Mouse (Mus musculus) thymus, postnatal 10 days (tissue): ENCODE measurements around the gene Lin37.
A peak's percentile ranks its signal among the peaks of the same experiment; 100 is the strongest.

Experiments used
- DNase-seq, 2 experiments: peaks; one replicate each; pipeline ENCODE4 v3.0.0; 2021; ENCODE audit warnings: low spot score in 2 of 2

Lin37 gene

DNA sequence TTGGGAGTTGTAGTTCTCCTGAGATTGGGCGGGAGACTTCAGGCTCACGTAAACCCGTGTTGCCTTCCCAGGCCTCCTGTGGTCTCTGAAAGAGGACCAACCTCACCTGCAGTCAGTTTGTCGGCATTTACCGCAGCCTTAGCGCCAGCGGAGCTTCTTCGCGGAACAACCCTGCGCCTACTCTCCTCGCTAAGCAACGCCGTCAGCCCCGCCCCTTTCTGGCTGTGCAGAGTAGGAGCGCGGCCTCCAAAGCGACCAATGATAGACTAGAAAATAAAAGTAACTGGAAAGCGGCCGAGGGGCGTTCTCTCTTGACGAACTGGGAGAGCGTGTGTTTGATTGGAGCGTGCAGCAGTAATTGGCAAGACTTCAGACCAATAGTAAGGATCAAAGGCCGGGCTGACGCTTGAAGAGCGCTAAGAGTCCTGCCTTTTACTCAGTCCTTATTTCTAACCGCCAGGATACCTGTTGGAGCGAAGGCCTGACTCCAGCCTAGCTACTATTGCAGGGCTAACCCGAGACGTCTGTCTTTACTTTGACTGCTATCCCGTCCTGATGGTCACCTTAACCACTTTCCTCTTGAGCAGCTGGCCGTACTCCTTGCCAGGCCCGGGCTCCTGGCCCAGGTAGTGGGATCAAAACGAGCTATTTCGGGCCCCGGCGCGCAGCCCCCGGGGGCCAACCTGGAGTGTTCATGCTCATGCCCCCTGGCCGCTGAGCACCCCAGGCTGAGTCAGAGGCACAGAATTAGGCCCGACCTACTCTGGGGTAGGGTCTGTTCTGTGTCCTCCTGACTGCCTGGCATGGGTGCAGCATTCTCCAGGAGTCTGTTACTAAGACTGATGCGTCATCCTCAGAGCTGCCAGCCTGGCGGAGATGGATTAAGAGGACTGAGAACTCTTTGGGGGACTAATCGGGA is 7.3 kb downstream of the Lin37 start, which contains the start of the genes Hspb6 and Proser3:
TSS of gene Hspb6 (plus strand) at position 77 of the 919 bp plus-strand sequence.
TSS of gene Proser3 (minus strand) at position 198 of the 919 bp plus-strand sequence.
- DNase-seq = peak; percentile 95

DNA sequence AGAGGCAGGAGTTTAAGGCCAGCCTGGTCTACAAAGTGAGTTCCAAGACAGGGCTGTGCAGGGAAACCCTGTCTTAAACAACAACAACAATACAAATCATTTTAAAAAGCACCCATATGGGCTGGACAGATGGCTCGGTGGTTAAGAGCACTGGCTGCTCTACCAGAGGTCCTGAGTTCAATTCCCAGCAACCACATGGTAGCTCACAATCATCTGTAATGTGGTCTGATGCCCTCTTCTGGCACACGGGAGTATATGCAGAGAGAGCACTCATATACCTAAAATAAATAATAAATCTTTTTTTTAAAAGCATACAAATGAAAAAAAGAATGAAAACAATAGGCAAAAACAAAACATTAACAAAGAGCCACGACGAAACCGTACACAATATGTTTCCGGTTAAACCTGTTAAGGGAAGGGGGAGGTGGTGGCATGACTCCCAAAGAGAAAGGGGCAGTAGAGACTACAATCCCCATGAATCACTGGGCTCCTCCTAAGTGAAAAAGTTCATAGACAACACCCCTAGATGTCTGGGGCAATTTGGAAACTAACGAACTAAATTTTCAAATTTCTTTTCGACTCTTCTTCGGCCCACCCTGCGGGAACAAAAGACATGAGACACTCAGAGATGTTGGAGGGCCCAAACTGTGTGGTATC is 8.1 kb downstream of the Lin37 start:
- peak in 1 of 2 experiments; percentile 55 for DNase-seq

DNA sequence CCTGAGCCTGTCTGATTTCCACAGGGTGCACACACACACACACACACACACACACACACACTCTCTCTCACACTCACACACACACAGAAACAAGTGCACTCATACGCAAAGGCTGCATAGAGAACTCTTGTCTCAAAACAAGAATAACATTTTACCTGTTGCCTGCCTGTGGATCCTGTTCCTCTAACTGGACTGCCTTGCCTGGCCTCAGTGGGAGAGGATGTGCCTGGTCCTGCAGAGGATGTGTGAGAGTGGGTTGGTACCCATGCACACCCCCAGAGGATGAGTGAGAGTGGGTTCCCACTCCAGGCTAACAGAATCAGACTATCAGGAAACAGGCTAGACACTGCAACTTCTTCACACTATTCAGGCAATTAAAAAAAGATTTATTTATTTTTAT is 9.0 kb downstream of the Lin37 start:
- DNase-seq = no peak

DNA sequence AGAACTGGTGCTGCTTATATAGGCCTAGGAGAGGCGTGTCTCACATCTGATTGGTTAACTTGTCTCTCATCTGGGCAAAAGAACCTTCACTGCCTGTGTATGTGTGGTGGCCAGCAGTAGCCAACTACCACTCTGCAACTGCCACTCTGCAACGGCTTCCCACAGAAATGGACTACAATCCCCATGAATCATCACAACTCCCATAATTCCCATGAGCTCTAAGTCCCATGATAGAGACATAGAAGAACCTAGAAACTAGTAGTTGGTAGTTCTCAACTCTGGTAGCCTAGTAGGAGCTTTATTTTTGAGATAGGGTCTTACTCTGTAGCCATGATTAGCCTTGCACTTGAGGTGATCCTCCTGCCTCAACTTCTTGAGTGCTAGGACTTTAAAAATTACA is 9.8 kb downstream of the Lin37 start:
- no peak for DNase-seq

DNA sequence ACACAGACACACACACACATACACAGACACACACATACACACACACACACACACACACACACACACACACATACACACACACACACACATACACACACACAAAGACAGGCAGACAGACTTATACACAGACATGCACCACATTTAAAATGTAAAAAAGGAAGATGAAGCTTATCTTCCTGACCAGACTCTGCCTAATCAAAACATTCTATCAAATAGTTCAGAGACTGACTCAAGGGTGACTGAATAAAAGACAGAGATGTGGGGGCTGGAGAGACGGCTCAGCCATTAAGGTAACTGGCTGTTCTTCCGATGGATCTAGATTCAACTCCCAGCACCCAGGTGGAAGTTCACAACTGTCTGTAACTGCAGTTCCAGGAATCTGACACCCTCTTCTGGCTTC is 15.3 kb downstream of the Lin37 start:
- DNase-seq = no peak

DNA sequence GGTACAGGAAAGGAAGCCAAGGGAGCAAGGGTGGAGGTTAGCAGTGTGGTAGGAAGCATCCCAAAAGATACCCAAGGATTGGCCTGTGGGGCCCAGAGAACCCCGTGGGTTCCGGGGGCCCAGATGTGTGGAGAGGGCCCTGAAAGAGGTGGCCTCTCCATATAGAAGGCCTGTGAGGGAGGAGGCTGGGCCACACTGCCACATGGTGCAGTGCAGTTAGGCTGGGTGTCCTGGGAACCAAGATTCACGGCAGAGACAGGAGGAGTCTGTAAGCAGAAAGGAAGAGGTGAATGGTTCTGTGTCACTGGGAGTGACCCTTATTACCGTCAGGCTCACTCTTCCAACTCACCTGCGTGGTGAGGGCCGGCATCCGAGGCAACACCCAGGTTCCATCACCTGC is 19.1 kb downstream of the Lin37 start:
- DNase-seq = no peak

DNA sequence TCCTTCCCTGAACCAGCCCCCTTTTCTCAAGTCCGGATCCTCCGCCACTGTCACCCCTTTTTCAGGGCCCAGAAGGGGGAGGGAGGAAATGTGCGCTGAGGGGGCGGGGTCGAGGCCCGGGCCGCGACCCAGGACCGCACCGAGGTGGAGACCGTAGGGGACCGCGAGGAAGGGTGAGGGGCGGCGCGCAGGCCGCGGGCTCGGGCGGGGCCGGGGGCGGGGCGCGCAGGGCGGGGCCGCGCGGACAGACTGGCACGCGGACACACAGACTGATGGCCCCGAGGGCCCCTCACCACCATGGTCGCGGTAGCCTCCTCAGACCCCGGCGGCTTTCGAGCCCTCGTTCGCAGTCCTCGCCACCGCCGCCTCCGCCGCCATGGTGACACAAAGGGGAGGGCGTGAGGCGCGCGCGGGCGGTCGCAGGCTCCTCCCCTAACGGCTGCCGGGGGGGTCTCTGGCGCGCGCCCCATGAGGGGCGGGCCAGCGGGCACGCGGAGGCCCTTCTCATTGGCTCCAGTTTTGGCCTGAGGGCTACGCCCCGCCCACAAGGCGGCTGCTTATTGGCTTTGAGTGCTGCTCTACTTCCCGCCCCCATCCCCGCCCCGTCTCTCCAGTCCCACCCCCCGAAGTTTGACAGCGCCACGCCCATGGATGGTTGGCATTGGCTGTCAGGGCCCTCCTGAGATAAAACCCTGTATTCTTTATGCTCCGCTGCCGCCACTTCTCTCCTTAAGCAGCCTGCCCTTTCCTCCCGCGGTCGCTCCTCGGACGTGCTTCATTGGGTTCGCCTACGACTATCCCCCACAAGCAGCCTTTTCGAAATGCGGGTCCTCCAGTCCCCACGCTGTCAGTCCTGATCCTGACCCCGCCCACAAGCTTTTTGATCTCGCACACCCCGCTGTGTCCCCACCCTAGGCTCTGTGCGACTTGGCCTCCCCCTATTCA is 24.7 kb downstream of the Lin37 start, which contains the start of gene Arhgap33:
TSS of gene Arhgap33 (minus strand) at position 428 of the 945 bp plus-strand sequence.
- DNase-seq = peak; percentile 97

DNA sequence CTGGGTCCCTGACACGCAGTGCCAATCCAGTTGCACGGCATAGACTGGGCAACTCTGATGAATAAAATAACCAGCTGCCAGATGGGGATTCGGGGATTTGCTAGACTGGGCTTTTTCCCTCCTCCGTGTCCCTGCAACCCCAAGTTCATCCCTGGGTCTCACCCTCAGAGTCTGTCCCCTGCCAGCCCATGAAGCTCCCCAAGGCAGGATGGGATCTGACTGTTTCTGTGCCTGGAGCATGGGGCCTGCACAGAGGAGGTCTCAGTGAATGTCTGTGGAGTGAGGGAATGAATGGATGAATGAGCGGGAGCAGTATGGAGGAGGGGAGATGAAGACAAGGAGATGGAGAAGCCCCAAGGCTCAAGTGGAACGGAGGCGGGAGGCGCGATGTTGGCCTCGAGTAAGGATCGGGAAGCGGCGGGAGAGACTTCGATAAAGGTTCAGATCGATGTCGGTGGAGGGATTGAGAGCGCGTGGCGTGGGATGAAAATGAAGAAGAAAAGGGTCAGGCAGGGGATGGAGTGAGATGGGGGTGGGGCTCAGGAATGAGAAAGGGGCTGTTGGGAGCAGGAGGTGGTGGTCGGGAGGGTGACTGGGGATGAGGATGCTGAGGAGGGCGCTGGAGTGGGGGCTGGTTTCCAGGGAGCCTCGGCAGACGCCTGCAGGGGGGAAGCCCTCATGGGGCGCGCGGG is 25.6 kb downstream of the Lin37 start:
- no peak for DNase-seq

DNA sequence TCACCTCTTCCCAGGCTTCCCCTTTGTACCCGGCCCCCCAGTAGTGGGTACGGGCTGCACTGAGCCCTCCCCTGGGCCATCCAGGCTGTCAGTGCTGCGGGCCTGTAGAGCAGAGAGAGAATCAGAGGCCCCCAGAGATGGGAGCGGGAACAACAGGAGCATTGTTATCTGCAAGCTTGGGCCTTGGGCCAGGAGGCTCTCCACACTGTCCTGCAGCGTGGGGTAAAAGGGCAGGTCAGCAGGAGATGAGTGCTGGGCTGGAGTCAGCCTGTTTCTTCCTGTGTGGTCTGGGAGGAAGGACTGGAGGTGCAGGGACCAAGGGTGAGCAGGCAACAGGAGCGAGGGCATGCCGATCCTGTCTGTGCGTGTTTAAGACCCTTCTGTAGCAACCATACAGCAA is 26.7 kb downstream of the Lin37 start:
- DNase-seq = no peak

DNA sequence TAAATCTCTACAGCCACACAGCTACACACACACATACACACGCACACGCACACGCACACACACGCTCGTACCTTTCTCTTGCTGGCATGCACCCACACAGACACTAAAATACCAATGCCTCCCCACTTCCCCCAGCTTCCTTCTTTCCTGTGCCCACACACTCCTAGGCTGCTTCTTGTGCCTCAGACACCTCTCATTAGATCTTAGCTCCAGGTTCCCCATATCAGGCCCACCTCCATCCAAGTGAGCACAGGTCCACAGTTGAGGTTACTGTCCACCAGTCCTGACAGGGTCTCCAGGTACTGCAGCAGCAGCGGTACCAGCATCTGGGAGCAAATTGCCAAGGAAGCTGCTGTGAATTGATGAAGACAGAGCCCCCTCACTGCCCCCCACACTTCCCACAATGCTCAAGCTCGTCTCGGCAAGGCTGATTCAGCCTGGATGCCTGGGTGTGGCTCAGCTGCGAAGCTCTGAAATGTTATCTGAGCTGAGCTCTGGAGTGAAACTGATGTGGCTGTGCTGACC is 28.3 kb downstream of the Lin37 start:
- no peak for DNase-seq

DNA sequence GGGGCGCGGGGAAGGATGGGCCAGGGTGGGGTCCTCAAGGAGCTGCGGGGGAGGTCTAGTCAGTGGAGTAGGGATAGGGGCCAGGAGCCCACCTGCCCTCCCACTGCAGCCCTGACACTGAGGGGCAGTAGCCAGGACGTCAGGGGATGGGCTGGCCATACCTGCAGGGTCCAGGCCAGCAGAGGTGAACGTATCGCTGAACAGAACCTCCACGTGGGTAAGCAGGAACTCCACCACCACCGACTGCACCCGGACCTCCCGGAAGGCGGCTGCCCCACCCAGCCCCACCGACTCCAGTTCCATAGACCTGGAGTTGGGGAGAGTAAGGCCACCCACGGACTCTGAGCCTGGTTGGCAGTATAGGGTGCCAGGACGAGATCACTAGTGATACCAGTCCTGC is 32.7 kb downstream of the Lin37 start:
- DNase-seq = no peak

DNA sequence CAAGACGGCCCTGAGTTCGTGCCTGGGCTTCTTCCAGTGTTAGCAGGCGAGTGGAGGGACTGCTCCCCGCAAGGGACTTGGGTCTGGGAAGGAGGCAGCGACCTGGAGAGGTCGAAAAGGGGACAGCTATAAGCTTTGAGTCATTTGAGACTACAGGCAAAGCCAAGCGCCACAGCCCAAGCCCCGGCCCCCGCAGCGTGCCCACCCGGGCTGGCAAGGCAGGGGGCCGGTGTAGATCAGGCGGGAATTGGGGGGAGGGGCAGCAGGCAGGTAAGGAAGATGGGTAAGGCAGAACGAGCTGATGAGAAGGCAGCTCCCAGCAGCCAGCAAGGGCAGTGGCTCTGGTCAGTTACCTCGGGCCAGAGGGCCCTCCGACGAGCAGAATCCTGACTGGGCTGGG is 33.2 kb downstream of the Lin37 start:
- no peak for DNase-seq

DNA sequence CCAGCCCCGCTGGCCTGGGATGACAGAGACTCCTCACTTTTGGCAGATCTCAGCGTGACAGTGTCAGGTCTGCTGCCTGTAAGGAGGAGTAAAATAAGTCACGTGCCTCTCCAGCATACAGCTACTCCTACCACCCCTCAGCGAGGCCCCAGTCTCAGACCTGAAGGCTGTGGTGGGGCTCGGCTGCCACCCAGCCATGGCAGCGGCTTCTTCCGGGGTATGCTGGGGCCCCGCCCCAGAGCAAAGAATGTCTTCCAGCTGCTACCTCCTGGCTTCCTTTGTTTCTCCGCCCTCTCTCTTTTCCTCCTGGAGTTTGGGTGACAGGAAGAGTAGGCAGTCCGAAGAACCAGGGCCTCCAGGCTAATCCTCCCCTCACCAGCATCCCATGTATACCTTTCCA is 33.7 kb downstream of the Lin37 start:
- DNase-seq = no peak

DNA sequence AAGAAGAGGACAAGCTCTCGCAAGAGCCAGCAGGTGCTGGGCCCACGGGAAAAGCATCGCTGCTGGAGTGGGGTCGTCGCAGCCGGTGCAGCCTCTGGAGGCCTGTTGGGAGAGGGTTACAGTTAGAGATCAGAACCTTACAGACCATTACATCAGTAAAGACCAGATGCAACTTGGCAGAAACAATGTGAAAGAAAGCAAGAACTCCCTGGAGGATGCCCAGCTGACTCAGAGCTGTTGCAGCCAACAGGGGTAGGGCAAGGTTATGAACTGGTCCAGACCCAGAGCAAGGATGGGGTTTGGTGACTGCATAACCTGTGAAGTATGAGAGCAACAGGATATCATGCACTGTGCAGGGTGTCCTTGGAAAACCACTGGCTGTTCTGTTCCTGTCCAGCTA is 35.2 kb downstream of the Lin37 start:
- DNase-seq = no peak

DNA sequence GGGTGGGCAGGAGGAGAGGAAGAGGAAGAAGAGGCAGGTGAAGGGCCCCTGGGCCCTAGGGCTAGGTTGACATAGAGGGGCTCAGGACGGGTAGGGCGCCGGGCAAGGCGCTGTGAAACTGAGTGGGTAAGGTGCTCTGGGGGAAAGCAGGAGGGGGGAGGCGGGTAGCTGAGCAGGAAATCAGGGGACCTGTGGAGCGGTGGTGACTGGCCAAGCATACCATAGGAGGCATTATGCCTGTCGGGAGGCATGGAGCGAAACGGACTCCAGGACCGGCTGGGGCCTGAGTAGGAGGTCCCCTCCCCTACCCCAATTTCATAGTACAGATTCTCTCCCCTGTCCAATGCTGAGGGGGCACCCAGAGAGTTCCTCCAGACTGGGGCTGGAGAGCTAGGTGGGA is 36.8 kb downstream of the Lin37 start:
- DNase-seq = no peak

DNA sequence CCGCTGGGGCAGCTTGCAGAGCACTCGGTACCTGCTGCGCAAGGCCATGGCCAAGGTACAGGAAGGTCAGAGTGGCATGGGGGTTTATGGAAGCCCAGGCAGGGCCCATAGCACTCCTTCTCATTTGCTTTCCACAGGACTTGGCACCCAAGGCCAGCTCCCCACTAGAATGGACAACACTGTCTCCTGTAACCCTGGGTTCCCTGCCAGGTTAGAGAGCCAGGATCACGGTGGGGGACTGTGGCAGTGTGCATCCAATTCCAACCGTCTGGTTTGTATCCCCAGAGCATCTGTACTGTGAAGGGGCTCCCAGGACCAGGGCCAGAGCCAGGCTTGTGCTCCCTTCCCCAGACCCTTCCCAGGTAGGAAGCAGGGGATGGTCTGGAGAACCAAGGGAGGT is 38.8 kb downstream of the Lin37 start:
- no peak for DNase-seq

DNA sequence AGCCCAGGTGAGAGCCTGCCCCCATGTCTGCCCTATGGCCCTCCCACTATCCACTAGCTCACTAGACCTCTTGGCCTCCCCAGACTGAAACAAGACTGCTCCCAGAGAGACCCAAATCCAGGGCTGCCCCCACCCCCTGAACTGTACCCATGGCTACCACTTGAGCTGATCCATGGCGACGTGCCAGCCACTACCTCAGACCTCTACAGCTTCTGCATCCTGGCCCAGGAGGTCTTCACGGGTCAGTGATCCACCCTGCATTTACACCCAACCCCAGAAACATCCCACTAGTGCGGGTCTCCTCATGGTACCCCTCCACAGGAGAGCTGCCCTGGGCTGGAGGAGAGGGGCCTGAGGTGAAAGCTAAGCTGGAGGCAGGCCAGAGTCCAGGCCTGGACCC is 39.2 kb downstream of the Lin37 start:
- no peak for DNase-seq

DNA sequence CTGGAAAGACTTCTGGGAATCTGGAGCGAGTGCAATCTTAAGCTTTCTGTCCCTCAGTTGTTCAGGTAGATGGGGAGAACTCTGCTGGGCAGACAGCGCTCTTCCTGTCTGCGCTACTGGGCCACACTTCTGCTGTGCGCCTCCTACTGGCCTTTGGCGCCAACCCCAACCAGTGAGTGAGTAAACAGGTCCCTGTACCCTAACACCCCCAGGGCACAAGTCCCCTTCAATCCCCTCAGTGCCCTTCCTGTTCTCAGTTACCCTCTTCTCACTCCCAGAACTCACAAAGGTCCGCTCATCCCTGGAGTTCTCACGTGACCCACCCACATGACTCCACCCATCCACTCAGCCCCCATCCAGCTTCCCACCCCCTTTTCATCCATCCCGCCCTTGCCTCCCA is 41.3 kb downstream of the Lin37 start:
- DNase-seq = no peak

DNA sequence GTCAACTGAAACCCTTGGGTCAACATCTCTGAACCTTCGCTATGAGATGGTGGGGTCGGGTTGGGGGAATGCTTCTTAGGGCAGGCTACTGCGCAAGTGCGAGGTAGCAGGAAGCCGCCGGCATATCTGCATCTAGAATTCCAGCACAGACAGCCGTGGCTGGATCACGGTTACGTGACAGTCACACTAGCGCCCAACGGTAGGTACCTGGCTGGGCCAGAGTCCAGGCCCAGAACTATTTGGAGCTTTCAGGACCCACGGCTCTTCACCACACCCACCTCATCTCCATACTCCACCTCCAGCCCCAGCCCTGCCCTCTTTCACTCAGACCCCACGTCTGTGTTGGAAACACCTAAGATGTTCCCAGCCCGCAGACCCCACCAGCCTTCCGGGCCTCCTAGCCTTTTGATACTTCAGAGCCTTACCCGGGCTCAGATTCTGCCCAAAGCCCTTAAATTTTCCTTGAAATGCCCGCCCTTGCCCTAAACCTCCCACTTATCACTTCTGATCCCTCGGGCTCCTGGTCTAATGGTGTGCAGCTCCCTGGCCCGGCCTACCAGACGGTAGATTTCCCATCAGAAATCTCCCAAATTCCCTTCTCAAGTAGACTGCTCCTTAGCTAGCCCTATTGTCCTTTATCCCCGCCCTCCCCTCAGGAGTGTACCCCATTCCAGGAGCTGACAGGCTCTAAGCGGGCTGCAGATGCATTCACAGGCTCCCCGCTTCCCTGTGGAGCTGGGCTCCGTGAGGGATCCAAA is 44.5 kb downstream of the Lin37 start:
- no peak for DNase-seq

DNA sequence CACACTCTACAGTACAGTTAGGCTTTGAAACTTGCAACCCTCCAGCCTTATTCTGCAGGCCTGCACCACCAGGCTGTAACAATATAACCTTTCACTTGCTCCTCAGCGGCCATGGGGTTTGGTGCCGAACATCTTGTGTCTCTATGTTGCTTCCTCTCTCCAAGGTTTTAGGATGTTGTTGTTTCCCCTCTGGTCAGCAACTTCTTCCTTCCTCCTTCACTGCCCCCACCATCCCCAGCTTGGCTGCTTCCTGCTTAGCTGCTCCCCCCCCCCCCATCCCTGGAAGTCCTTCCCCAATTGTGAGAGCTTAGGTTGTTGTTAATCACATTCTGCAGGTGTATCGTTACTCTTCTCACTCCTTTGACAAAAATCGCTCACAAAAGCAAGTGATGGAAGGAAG is 51.6 kb downstream of the Lin37 start:
- no peak for DNase-seq
